Mouse (Mus musculus): ENCODE results near the gene Mcl1.

Gene Mcl1

DNA sequence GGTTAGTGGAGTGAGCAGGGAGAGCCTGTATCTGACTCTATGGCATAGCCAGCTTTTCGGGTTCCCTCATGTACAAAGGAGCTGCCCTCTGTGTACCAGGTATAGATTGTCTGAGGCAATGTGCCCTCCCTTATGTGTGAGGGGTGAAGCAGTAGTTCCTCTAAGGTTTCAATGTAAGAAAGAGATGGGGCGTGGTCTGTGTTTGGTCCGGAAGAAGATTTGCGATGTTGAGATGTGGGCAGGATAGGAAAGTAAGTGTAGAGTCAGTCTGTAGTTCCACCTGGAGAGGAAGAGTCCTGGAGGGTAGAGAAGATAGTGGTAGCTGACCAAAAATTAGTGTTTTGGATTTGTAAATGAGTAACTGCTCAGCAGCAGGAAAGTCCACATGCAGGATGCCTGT, 50.5 kb downstream of the Mcl1 start:
- DNase-seq (ENCODE audit: low read depth, low spot score), result no peak

DNA sequence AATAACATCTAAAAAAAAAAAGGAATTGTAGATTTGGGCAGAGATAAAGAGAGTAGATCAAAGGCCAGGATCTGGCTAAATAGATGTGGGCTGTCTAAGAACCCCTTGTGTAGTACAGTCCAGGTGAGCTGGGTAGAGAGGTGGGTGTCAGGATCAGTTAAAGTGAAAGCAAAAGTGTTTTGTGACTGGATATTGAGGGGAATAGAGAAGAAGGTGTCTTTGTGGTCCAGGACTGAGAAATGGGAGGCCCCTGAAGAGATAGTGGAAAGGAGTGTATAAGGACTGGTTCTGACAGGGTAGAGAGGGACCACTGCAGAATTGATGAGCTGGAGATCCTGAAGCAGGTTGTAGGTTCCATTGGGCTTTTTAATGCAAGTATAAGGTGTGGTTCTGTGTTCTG, 51.4 kb downstream of the Mcl1 start:
- DNase-seq (ENCODE audit: low read depth, low spot score), result no peak

All from embryo, embryonic 11.5 days (tissue).